Mouse (Mus musculus) left cerebral cortex, adult 8-10 months (tissue): Measurements from ENCODE around the gene Chka. TPM values are rescaled to one million over a fixed set of nuclear protein-coding genes. Genes with fewer than 3 reads are reported as not detected.

ENCODE experiments used
- DNase-seq, 2 experiments: peaks; one replicate each; pipeline ENCODE4 v3.0.0; 2022; ENCODE audit warnings: low spot score in 2 of 2
- total RNA-seq, 4 experiments: library from RNA; stranded (reverse); gene quantifications; 2 replicates each; pipeline ENCODE4 v1.2.4; 2022

Chka gene
- total RNA-seq, 4 experiments from 2014 or later = 68.4 to 87.2 (median 76.7) TPM

DNA sequence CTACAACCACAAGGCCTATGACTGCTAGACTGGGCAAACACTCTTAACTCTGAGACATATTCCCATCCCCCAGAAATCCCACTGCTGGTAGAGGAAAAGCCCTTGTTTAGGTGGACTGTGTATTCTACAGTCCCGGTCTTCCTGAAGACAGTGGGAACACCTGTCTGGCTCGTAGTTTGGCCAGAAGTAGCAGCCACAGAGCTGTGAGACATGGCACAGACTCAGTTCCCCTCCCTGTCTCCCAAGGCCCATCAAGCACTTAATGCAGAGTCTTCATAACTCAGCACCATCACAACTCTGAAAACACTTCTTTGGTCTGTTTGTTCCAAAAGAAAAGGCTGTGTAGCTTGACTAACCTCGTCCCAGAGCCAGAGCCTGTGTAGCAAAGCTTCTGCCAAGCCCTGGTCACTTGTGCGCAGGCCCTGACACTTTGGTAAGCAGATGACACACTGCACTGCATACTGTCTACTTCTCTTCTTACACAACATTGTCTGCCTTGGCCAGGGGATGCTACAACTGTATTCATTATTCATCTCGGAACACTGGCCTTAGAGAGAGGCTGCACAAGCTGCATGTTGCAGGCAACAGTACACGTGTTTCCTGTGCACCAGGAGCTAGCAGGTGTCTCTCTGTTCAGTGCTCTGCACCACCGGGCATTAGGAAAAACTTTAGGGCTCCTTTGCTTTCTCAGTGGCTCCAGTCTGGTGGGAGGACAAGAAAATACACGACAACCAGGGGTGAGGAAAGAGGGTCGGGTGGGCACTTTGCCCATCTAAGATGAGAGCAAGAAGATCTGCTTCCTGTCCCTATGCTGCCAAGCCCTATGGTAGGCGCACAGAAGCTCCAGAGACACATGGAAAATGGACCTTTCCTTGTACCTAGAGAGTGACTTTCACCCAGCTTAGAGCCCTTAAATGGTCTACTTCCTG is 4.6 kb upstream of the Chka start:
- no peak for DNase-seq

DNA sequence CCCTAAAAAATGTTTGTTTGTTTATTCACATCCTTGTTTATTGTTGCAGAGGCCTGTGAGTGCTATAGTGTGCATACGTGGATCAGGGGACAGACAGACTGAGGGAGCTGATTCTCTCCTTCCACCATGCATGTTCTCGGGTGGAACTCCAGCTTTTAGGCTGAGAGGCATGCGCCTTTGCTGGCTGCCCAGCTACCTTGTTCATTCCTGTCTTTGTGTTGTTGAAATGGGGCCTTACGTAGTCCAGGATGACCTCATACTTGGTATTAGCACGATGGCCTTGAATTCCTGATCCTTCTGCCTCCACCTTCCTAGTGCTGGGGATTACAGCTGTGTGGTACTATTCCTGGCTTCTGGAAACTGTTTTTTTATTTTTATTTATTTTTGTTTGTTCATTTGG is 3.9 kb upstream of the Chka start:
- DNase-seq = no peak

DNA sequence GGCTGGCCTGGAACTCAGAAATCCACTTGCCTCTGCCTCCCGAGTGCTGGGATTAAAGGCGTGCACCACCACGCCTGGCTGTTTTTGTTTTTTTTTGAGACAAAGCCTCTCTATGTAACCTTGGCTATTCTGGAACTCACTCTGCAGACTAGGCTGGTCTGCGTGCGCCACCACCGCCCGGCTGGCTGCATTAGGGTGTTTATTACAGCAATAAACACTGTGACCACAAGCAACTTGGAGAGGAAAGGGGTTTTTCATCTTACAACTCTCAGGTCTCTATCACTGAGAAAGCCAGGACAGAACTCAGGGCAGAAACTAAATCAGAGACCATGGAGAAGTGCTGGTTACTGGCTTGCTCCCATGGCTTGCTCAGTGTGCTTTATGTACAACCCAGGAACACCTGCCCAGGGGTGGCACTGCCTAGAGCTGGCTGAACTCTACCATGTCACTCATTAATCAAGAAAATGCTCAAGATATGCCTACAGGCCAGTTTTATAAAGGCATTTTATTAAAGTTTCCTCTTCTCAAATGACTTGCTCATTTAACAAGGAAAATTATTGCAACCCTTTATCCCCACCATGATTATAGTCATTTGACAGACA is 3.3 kb upstream of the Chka start:
- DNase-seq = no peak

DNA sequence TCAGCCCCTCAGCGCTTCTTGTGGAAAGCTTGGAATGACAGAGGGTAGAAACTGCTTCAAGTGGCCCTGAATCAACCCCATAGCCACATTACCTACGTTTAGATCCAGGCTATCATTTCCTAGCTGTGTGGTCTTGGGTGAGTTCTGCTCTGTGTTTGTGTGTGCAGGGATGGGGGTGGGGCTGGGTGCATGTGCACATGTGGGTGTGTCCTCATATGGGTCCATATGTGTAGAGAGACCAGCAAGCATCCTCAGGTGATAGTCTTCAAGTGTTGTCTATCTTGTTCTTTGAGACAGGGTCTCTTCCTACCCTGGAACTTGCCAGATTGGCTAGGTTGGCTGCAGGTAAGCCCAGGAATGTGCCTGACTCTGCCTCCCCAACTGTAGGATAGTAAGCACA is 2.3 kb upstream of the Chka start:
- DNase-seq = no peak

DNA sequence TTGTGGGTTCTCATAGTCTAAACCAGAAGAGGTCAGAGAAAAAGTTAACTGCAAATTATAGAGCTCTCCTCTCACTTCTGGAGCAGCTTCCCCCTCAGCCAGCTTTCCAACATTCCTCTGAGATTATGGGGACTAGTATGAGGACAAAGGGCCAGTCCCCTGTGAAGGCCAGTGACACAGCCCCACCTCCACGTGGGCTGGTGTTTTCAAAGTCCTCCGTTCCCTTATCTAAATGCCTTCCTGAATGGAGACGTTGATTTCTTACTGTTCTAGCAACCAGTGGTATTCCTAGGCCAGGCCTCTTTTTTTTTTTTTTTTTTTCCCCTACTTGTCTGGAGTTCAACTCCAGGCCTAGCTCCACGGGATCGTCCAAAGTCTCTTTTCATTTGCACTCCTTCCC is 1.5 kb upstream of the Chka start:
- DNase-seq = no peak

DNA sequence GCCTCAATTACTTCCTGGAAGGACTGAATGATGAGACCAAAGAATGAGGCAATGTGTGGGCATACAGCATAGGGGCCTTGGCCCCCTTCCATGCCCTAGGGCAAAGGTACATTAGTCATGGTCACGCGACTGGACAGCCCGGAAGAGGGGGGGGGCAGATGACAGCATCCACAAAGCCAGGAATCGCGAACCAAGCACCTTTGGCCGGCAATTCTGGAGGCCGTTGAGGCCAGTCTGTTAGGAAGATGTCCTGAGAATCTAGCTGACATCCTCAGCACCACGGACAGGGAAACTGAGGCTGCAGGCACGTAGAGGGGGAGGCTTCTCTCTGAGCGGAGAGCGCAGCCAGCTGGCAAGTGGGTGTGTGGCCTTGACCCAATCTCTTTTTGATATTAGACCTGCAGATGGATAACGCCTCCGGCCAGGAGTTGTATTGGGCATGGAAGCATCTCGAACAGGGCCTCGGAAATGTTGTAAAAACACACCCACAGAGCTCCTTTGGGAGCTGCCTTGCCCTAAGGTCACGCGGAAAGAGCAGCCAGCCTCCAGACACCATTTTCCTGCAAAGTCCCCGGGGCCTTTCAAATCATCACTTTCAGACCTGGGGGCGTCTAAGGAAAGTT is 615 bp upstream of the Chka start:
- DNase-seq = peak in 1 of 2 experiments; percentile 26

DNA sequence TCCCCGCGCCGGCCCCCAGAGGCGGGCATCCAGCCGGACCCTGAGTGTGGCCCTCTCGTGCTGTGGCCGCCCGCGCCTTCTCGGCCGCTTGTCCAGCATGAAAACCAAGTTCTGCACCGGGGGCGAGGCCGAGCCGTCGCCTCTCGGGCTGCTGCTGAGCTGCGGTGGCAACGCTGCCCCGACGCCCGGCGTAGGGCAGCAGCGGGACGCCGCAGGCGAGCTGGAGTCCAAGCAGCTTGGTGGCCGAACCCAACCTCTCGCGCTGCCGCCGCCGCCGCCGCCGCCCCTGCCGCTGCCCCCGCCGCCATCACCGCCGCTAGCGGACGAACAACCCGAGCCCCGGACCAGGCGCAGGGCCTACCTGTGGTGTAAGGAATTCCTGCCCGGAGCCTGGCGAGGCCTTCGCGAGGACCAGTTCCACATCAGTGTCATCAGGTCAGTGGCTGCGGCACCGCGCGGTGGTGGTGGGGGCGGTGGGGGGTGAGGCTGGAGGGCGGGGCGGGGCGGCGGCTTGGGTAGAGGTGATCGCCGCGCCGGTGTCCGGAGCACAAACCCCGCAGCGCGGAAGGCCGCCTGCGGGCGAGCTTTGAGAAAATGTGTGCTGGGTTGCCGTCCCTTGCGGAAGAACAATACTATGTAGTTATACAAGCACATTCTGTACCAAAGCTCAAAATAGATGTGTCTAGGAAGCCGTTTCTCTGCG is 557 bp downstream of the Chka start:
- peak; percentile 24 to 35 for DNase-seq

DNA sequence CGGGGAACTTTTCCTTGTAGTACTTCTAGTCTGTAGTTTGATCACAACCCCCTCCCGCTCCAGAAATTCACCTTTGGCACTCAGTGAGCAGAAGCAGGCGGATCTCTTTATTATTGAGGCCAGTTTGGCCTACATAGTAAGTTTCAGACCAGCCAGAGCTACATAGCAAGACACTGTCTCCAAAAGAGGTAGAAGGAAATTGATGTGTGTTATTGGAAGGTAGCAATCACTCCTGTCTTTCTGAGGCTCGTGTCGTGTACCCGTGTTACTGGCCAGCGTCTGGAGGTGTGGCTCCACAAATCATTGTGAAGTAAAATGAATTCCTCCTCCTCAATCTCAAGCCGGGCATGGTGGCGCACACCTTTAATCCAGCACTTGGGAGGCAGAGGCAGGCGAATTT is 1.5 kb downstream of the Chka start:
- no peak for DNase-seq

DNA sequence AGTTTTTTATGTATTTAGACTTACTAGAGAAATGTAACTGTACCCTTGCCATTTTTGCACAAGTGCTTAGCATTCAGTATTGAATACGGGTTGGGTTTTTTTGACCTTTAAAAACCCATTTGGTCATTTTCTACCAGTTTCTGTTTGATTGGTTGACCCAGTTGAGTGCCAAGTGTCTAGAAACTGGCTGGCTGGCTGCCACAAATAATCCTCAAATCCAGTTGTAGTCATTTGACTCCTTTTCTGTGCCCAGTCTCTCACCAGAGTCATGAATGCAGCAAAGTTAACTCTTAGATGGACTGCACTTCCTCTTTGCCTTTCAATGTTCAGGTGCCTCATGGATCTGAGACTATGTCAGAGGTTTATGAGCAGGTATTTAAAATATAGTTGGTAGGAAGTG is 2.3 kb downstream of the Chka start:
- DNase-seq = no peak

DNA sequence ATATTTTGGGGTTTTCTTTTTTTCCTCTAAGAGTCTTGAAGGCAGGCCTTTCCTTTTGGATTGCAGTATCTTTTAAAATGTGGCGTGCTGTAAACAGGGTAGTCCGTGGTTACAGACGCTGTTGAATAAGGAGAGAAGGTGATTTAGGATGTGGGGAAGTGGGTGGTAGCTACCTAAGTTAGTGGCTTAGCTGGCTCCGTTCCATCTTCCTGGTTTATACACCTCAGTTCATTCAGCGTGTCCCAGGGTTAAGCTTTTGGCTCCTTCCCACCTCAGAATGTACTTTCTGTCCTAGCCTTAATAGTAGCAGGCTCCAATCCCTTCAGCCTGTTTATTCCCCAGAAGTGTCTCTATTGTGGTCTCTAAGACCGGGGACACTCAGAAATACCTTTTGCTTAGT is 3.5 kb downstream of the Chka start:
- DNase-seq = no peak

DNA sequence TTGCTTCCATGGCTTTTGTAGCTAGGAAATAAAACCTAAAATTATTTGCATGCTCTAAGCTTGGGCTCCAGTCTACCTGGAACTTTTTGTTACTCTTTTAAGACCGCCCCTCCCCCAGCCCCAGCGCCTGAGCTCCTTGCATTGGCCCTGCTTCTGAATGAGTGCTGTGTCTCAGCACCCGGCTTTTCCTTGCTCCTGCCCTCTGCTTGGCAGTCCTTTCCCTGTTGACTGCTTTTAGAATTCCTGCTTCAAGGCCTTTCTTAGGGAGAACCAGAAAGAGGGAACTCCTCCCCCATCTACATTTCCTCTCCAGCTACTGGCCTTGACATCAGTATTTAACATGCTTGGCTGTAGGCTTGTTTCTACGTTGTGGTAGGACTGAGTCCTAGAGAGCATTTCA is 4.0 kb downstream of the Chka start:
- DNase-seq = peak in 1 of 2 experiments; percentile 27

DNA sequence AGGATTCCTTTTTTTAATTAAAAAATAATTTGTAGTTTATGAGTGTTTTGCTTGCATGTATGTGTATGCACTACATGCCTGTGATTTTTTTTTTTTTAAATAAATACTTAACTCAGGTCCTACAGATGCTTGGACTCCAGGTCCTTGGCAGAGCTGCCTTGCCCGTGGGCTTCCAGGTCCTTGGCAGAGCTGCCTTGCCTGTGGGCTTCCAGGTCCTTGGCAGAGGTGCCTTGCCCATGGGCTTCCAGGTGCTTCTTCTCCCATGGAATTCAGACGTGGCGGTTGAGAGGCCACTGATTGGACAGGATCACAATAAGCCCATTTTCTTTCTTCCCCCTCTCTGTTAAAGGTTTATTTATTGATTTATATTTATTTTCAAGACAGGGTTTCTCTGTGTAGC is 5.6 kb downstream of the Chka start:
- no peak for DNase-seq

DNA sequence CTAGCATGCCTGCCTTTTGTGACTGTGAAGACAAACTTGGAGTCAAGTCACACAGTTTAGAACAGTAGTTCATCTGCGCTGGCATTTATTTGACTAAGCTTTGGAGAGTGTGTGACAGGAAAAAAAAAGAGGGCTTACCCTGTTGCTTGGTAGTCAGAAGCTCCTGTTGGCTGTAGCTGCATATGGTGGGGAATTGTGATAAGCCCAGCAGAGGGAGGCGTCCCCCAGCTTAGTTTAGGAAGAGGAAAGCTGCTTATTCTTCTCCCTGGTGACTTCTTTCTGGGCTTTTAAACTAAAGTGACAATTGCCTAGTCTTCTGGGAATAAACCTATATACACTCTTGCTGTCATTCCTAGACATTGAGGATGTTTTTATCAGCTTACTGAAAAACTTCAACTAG is 11.1 kb downstream of the Chka start:
- DNase-seq = no peak

DNA sequence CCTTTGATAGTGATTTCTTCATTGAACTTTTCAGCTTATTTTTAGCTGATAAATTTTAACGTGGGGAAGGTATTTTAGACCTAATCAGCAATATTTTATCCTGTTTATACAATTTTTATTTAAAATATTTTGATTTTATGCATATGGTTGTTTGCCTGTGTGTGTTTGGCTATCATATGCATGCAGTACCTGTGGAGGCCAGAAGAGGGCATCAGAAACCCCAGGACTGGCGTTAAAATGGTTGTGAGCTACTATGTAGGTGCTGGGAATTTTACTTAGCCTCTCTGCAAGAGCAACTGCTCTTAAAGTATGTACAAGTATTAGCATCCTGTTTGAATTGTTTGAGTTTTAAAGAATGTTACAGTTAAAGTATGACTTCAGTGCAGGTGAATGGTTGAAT is 13.4 kb downstream of the Chka start:
- no peak for DNase-seq

DNA sequence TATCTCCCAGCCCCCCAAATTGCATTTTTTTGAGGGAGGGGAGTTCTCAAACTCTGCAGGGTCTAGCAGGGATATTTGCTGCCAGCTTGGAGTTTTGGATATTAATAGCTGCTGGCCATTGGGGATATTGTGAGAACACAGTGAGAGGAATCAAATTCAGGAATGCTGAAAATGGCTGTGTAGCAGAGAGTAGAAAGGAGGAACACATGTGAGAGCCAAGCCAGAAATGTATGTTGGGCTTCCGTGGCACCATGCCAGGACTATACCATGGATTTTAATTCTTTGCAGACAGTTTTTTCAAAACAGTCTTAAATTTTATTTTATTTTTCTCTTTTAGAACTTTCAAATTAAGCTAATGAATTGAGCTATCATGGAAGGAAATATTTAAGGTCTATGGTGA is 16.7 kb downstream of the Chka start:
- no peak for DNase-seq

DNA sequence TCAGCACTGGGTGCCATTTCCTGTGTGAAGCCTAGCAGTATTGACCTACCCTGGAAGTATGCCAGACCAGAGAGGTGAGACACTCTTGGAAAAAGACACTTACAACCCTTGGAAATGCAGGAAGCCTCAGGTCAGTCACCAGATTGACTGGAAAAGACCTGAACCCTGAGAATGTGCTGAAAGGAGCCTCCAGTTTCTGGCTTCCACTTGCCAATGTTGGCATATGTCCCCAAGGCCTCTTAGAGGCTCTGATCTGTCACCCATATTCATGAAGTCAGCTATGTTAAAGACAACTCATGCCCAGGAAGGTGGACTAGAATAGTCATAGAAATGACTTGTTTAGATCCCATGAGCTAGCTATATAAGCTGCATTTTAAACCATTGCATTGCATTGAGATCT is 19.9 kb downstream of the Chka start:
- DNase-seq = no peak

DNA sequence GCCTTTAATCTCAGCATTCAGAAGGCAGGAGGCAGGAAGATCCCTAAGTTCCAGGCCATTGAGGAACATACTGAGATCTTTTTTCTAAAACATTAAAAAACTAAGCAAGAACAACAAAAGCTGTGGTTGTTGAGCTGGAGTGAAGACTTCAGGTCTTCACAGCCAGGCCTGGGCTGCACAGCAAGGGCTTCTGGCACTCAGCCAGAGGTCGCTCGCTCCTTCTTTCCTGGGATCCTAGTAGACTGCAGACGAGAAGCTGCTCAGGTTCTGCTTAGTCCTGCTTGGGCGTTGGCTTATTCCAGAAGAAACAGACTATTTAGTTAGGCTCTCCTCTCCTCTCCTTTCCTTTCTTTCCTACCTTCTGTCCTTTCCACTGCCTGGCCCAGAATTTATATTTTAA is 20.8 kb downstream of the Chka start:
- no peak for DNase-seq

DNA sequence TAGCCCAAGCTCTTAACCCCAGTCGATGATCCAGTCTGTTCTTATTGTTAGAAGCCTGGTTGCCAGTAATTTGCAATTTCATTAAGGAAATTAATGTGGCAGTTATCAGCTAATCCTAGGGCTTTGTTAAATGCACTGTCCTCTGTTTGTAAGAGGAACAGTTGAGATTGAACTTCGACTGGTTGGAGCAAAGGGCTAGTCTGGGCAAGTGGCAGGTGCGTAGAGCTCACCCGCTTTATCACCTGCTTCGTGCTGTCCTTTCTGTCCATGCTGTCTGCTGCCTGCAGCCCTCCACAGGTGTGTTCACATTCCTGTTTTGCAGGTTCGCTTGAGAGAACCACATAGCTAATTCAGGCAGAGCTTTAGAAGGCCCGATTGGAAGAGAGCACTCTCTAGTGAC is 23.5 kb downstream of the Chka start:
- no peak for DNase-seq

DNA sequence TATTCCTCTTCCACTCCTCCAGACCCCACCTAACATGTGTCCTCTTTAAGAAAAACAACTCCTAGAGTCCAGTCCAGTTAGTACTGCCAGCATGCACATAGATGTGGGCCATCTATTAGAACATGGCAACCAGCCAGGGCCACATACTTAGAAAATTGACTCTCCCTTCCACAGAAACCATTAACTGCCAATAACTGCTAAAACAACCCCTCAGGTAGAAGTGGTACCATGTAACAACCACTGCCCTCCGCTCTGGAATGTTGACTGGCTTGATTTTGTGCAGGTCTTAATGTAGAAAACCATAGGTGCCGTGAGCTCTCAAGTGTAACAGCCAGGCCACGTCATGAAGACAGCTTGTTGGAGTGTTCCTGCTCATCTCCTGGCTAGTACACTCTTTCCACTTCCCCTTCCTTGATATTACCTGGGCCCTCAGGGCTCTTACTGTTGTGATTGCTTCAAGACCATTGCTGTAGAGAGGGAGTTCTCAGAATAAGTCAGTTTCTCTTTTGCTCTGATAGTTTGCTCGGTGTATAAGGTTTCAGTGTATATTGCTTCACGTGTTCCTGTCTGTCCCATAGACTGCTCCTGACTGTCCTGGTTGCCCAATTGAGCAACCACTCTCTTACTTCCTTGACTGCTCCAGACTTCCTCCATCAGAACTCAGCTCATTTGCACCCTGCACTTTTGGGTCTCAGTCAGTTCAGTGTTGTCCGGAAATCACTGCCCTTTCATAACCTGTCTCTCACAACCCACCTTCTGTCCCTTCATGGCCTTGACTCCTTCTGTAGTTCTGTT is 28.7 kb downstream of the Chka start:
- no peak for DNase-seq

DNA sequence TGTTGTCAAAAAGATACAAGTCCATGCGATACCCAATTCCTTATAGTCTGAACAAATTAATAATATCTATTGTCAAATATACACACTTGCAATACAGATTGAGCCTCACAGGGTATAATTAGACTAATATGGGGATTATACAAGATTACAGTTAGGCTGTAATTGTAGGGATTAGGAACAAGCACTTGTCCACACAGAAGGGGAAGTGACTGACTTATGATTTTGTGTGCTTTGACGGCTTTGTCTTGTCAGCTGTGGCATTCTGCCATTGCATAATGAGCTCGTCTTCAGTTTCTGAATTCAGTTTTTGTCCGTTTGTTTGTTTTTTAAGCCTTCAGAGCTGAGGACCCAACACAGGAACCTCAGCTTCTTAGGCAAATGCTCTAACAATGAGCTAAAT is 30.6 kb downstream of the Chka start:
- no peak for DNase-seq

DNA sequence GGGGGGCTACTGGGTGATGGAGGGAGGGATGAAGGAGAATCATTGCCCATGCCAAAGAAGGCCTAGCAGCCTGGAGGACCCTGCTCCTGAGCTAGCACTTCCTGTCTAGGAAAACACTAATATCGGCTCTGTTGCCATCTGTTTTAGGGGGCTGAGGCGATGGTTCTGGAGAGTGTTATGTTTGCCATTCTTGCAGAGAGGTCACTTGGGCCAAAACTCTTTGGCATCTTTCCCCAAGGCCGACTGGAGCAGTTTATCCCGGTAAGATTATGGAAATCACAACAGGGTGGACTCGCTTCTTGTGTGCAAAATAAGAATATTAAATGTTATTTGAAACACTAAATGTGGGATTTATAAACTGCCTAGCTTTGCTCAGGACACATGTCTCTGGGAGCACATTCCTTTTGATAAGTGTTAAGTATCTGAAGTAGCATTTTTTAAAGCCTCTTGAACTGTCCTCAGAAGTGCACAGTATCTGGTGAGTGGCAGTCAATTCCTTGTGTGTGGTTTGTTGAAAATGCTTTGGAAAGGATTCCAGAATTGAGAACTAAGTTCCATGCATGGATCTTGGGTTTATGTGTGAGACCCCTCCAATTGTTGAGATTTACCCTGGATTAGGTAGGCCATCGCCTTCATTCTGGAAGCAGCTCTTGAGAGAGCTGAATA is 32.9 kb downstream of the Chka start:
- DNase-seq = no peak
